Mouse (Mus musculus): ENCODE measurements around the gene Rabep2.

DNA sequence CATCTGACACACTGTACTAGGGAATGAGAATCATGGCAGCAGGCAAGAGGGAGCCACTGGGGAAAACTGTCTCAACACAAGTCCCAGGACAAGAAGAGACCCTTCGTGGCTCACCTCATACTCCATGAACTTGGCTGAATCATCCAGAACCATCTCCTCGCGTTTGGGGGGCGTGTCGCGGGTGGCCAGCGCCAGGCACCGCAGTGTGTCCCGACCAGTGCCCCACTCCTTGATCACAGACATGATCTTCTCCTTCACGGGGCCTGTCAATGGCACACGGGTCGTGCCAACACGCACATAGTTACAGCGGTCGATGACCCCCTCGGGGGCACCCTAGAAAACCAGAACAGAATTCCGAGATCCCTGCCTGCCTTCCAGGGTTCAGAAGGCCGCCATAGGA lies 21.4 kb downstream of the Rabep2 start:
- TF ChIP-seq MXI1 (IDR thresholded peaks at IDR 0.05; ENCODE audit: low read depth, low read length) = no peak
- no peak for TF ChIP-seq ZKSCAN1 (IDR thresholded peaks at IDR 0.05; ENCODE audit: borderline replicate concordance, low read depth, low read length)

Data from CH12.LX (cell line).